ENCODE assay signal across 19 mouse cellular contexts in the genomic region with DNA sequence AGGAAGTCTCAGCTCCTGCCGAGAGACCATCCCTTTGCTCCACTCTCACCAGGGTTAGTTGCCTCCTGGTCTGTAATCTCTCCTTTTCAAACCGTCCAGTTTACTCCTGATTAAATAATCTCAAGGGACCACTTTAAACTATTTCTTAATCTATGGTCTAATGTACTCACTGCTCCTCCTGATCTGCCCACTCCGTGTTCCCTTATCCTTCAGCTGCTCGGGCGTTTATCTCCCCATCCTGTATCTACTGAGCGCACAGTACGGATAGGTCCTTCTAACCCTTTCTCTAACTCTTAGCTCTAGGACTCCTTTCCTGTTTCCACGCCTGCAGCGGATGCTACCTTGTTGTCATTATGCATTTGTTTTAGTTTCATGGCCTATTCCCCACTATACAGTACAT.
A peak's percentile ranks its signal among the peaks of the same experiment; 100 is the strongest.
DNase-seq lines count a peak whose midpoint lies in the region; ATAC-seq and TF ChIP-seq lines count a peak whose summit lies in the region.
"Had no signal": no experiment of that assay in that cellular context is flagged by ENCODE, and none has a peak within 500 bp of the region (broad histone marks: within the 10 kb centered on the region; RNA-seq: fewer than 3 reads in every experiment).

No protein-coding gene starts in this region.

- peak; percentile 65; the same call in 1 of the 2 replicates for ATAC-seq in kidney, embryonic 15.5 days (replicated peaks; ENCODE audit: low FRiP score)
- ATAC-seq in G1E (ENCODE audit: extremely low read depth, insufficient number of reproducible peaks, low FRiP score, poor library complexity, severe bottlenecking): 0 out of 2 replicates have a peak, but pooled peaks have one; percentile 8
- peak; percentile 86 for ATAC-seq in liver, embryonic 14.5 days (ENCODE audit: insufficient read depth)
- ATAC-seq: forebrain, postnatal 0 days; midbrain, embryonic 15.5 days had no signal

- H3K9ac ChIP-seq in kidney, embryonic 15.5 days: no peak overlapping the region
- peak overlapping the region; percentile 74 for H3K9ac ChIP-seq in liver, embryonic 14.5 days (replicated peaks)
- H3K9ac ChIP-seq: embryonic facial prominence, embryonic 15.5 days; forebrain, postnatal 0 days; heart, embryonic 15.5 days; hindbrain, embryonic 12.5 days; midbrain, embryonic 15.5 days had no signal

- DNase-seq in kidney, postnatal 10 days: no peak
- no peak for DNase-seq in G1E (ENCODE audit: low spot score)
- peak; percentile 67 for DNase-seq in c-Kit-positive CD71-positive TER-119-negative erythroid progenitor cells, embryonic 14.5 days (ENCODE audit: low read depth)
- DNase-seq in liver, embryonic 14.5 days (ENCODE audit: low read depth in 3 of 3, low spot score in 3 of 3): peak; percentile 79 to 89 (median 80)
- no peak for DNase-seq in layer of hippocampus, adult 11-12 months (ENCODE audit: low spot score)
- no peak for DNase-seq in kidney, postnatal 36 days
- DNase-seq in left cerebral cortex, postnatal 36 days (ENCODE audit: low spot score in 2 of 2): no peak
- DNase-seq: adrenal gland, postnatal 14 days; cerebellum, adult 11-12 months; forebrain, postnatal 0 days; gastrocnemius, postnatal 14 days; kidney, adult 2 months; left cerebral cortex, postnatal 4 days; lung, postnatal 36 days had no signal

- no peaks in the 10 kb centered on the region for H3K9me3 ChIP-seq in kidney, embryonic 15.5 days (replicated peaks)
- no peaks in the 10 kb centered on the region for H3K9me3 ChIP-seq in G1E (replicated peaks)
- H3K9me3 ChIP-seq in liver, embryonic 14.5 days (ENCODE audit: control insufficient read depth, low read length): no peaks in the 10 kb centered on the region
- H3K9me3 ChIP-seq: embryonic facial prominence, embryonic 15.5 days; heart, embryonic 15.5 days; hindbrain, embryonic 12.5 days; midbrain, embryonic 15.5 days had no signal

- no peaks in the 10 kb centered on the region for H3K27me3 ChIP-seq in kidney, embryonic 15.5 days
- H3K27me3 ChIP-seq in G1E (ENCODE audit: insufficient read depth, low read length): peaks cover 12% of the 10 kb centered on the region; the same call in 1 of the 2 replicates
- H3K27me3 ChIP-seq in liver, embryonic 14.5 days (ENCODE audit: control insufficient read depth, insufficient read depth, low read length): no peaks in the 10 kb centered on the region
- H3K27me3 ChIP-seq: embryonic facial prominence, embryonic 15.5 days; heart, embryonic 15.5 days; hindbrain, embryonic 12.5 days; midbrain, embryonic 15.5 days had no signal

- intact Hi-C loops in left cerebral cortex, postnatal 36 days (cut with DNase I): no loop called here

- H3K27ac ChIP-seq in kidney, embryonic 15.5 days: no peak overlapping the region
- peak overlapping the region; percentile 97 for H3K27ac ChIP-seq in liver, embryonic 14.5 days
- H3K27ac ChIP-seq: embryonic facial prominence, embryonic 15.5 days; heart, embryonic 15.5 days; hindbrain, embryonic 12.5 days; midbrain, embryonic 15.5 days had no signal

- no peak overlapping the region for H3K4me2 ChIP-seq in kidney, embryonic 15.5 days
- peak overlapping the region; percentile 88 for H3K4me2 ChIP-seq in liver, embryonic 14.5 days (ENCODE audit: low read depth)
- H3K4me2 ChIP-seq: embryonic facial prominence, embryonic 15.5 days; heart, embryonic 15.5 days; hindbrain, embryonic 12.5 days; midbrain, embryonic 15.5 days had no signal

- 81% methylated on average over 9 of the region's 9 CpGs for WGBS in kidney, embryonic 15.5 days
- 12% methylated on average over 9 of the region's 9 CpGs for WGBS in liver, embryonic 14.5 days (ENCODE audit: insufficient replicate concordance)

- no peak for TF ChIP-seq CTCF in G1E (IDR thresholded peaks at IDR 0.05; ENCODE audit: low read depth, low read length)
- TF ChIP-seq CTCF in liver, embryonic 14.5 days (IDR thresholded peaks at IDR 0.05; ENCODE audit: low read depth): no peak

- H3K4me3 ChIP-seq in kidney, embryonic 15.5 days (replicated peaks): no peak overlapping the region
- H3K4me3 ChIP-seq in G1E (ENCODE audit: low read depth, low read length): no peak overlapping the region
- peak overlapping the region; percentile 19 to 25 for H3K4me3 ChIP-seq in liver, embryonic 14.5 days (ENCODE audit: insufficient read depth in 1 of 2, low read depth in 2 of 2, low read length in 2 of 2)
- H3K4me3 ChIP-seq: embryonic facial prominence, embryonic 15.5 days; heart, embryonic 15.5 days; hindbrain, embryonic 12.5 days; midbrain, embryonic 15.5 days had no signal

- H3K36me3 ChIP-seq in kidney, embryonic 15.5 days: no peaks in the 10 kb centered on the region
- no peaks in the 10 kb centered on the region for H3K36me3 ChIP-seq in G1E (replicated peaks)
- H3K36me3 ChIP-seq in liver, embryonic 14.5 days (replicated peaks; ENCODE audit: control insufficient read depth, insufficient read depth, low read depth): no peaks in the 10 kb centered on the region
- H3K36me3 ChIP-seq: embryonic facial prominence, embryonic 15.5 days; heart, embryonic 15.5 days; hindbrain, embryonic 12.5 days; midbrain, embryonic 15.5 days had no signal

- H3K4me1 ChIP-seq in kidney, embryonic 15.5 days: peaks cover 38% of the 10 kb centered on the region
- 0 out of 2 replicates have a peak, but pooled peaks cover 2% of the 10 kb centered on the region for H3K4me1 ChIP-seq in G1E (ENCODE audit: insufficient read depth, low read depth, low read length)
- peaks cover 96 to 97% of the 10 kb centered on the region in 2 experiments for H3K4me1 ChIP-seq in liver, embryonic 14.5 days (replicated peaks; ENCODE audit: control insufficient read depth in 2 of 2, insufficient read depth in 2 of 2, low read length in 1 of 2)
- H3K4me1 ChIP-seq: hindbrain, embryonic 12.5 days; midbrain, embryonic 15.5 days had no signal

- TF ChIP-seq EP300 in liver, embryonic 14.5 days (IDR thresholded peaks at IDR 0.05; ENCODE audit: low read depth): peak; percentile 100

Comparison
In these comparisons a context has a peak if more than half of its experiments do, and no peak if none do; other contexts are left out.
1. ATAC-seq: peak in every context shown above with its lines; median percentile 86 in liver, embryonic 14.5 days; 65 in kidney, embryonic 15.5 days; 8 in G1E.
2. H3K4me3 ChIP-seq: peak in liver, embryonic 14.5 days (2 of 2); none in kidney, embryonic 15.5 days (single experiment) and G1E (single experiment).
3. DNase-seq: peak in c-Kit-positive CD71-positive TER-119-negative erythroid progenitor cells, embryonic 14.5 days (single experiment) and liver, embryonic 14.5 days (3 of 3); none in kidney, postnatal 10 days (single experiment), G1E (single experiment), layer of hippocampus, adult 11-12 months (single experiment), kidney, postnatal 36 days (0 of 2) and left cerebral cortex, postnatal 36 days (0 of 2).